Mouse (Mus musculus): Measurements from ENCODE around the gene Myl4. TPM values are rescaled to one million over a fixed set of nuclear protein-coding genes. Genes with fewer than 3 reads are reported as not detected.
"Not testable (repeated sequence)": the region's sequence is repeated elsewhere in the genome, so short reads cannot be mapped to it uniquely, and the experiment has no call there.

Myl4 gene
- polyA plus RNA-seq, 1 experiment from 2014 or later: 3.2 TPM

DNA sequence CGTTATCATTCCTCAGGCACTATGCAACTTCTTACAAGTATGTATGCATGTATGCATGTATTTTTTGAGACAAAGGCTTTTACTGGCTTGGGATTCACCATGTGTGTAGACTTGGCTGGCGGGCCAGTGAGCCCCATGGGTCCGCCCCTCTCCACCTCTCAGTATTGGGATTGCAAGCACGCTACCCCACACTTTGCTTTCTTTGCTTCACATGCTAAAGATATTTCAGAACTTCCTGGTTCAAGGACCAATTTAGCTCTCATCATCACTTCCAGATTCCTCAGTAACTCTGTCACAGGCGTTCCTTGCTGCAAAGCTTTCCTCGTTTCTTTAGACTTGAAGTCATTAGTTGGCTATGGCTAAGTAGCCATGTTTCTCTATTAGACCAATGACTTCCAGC is 15.6 kb downstream of the Myl4 start:
- ATAC-seq (ENCODE audit: low FRiP score, low TSS enrichment): no peak
- no peak overlapping the region for H3K4me2 ChIP-seq (ENCODE audit: low read length)
- no peaks in the 10 kb centered on the region for H3K27me3 ChIP-seq (ENCODE audit: control insufficient read depth, insufficient read depth, low read length)
- no peak overlapping the region for H3K4me3 ChIP-seq (replicated peaks; ENCODE audit: low read depth, low read length)
- 89% methylated on average over 6 of the region's 6 CpGs for WGBS
- no peaks in the 10 kb centered on the region for H3K36me3 ChIP-seq (ENCODE audit: control insufficient read depth, insufficient read depth, low read length)
- H3K27ac ChIP-seq (replicated peaks; ENCODE audit: low read depth, low read length): no peak overlapping the region
- no peaks in the 10 kb centered on the region for H3K9me3 ChIP-seq (ENCODE audit: control insufficient read depth, low read length)
- DNase-seq: no peak
- H3K4me1 ChIP-seq (ENCODE audit: control insufficient read depth, insufficient read depth, low read length): no peaks in the 10 kb centered on the region
- no peak overlapping the region for H3K9ac ChIP-seq (replicated peaks; ENCODE audit: low read length)

DNA sequence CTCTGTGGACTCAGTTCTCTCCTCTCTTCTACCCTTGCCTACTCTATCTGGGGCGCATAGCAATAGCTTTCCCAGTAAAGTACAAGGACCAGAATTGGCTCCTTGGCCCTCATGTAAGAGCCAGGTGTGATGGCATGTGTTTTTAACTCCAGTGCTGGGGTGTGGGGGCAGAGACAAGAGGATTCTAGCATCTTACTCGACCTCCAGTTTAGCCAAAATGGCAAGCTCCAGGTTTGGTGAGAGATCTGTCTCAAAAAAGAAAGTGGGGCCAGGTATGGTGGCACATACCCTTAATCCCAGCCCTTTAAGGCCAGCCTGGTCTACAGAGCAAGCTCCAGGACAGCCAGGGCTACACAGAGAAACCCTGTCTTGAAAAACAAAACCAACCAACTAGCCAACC is 16.3 kb downstream of the Myl4 start:
- Histone ChIP-seq H3K9ac (replicated peaks; ENCODE audit: low read length) (no peak overlapping the region), H3K9me3 (ENCODE audit: control insufficient read depth, low read length) (no peaks in the 10 kb centered on the region), H3K4me1 (ENCODE audit: control insufficient read depth, insufficient read depth, low read length) (peaks cover 4% of the 10 kb centered on the region; the same call in 1 of the 2 replicates), H3K4me2 (ENCODE audit: low read length) (no peak overlapping the region), H3K4me3 (replicated peaks; ENCODE audit: low read depth, low read length) (no peak overlapping the region), H3K27ac (replicated peaks; ENCODE audit: low read depth, low read length) (no peak overlapping the region), H3K36me3 (ENCODE audit: control insufficient read depth, insufficient read depth, low read length) (no peaks in the 10 kb centered on the region), H3K27me3 (ENCODE audit: control insufficient read depth, insufficient read depth, low read length) (no peaks in the 10 kb centered on the region)
- 70% methylated on average over 2 of the region's 2 CpGs for WGBS
- ATAC-seq (ENCODE audit: low FRiP score, low TSS enrichment): no peak
- DNase-seq: no peak

DNA sequence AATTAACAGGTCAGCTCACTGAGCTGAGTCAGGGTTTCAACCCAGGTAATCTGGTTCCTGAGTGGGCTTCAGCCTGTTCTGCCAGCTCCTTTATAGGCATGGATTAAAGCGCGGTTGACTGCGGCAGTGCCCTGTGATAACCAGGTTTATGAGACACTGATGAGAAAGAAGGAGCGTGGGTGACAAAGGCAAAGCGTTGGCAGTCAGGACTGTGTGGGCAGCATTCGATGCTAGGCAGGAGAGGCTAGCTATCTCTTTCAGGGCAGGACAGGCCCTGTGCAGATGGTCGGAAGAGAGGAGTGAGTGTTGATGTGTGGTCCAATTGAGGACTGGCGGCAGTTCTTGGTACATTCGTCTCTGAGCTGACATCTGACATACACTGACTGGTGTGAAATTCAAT is 17.3 kb downstream of the Myl4 start:
- Histone ChIP-seq H3K9me3 (ENCODE audit: control insufficient read depth, low read length) (no peaks in the 10 kb centered on the region), H3K4me3 (replicated peaks; ENCODE audit: low read depth, low read length) (no peak overlapping the region), H3K27ac (replicated peaks; ENCODE audit: low read depth, low read length) (no peak overlapping the region), H3K27me3 (ENCODE audit: control insufficient read depth, insufficient read depth, low read length) (no peaks in the 10 kb centered on the region), H3K4me2 (ENCODE audit: low read length) (no peak overlapping the region), H3K4me1 (ENCODE audit: control insufficient read depth, insufficient read depth, low read length) (peaks cover 4% of the 10 kb centered on the region; the same call in 1 of the 2 replicates), H3K9ac (replicated peaks; ENCODE audit: low read length) (no peak overlapping the region), H3K36me3 (ENCODE audit: control insufficient read depth, insufficient read depth, low read length) (no peaks in the 10 kb centered on the region)
- ATAC-seq (ENCODE audit: low FRiP score, low TSS enrichment): no peak
- 86% methylated on average over 9 of the region's 9 CpGs for WGBS
- DNase-seq: no peak

DNA sequence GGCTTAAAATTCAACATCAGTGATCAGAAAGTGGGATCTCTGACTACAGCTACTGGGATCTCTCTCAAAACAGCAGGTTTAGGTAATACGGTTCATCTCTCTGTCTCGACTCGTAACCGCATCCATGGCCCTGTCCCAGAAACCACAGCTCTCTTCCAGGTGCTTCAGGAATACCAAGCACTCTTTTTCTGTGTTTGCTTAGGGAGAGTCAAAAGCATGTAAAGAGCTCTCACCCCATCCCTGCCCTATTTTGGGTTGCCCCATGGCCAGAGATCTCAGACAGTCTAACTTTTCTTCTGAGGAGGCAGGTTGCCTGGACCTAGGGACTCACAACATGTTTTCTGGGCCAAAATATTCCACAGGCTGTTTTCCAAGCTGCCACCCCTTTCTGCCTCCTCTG is 17.9 kb downstream of the Myl4 start:
- WGBS: 97% methylated on average over 4 of the region's 4 CpGs
- no peak overlapping the region for H3K4me3 ChIP-seq (replicated peaks; ENCODE audit: low read depth, low read length)
- peaks cover 4% of the 10 kb centered on the region; the same call in 1 of the 2 replicates for H3K4me1 ChIP-seq (ENCODE audit: control insufficient read depth, insufficient read depth, low read length)
- DNase-seq: no peak
- no peak overlapping the region for H3K4me2 ChIP-seq (ENCODE audit: low read length)
- H3K9me3 ChIP-seq (ENCODE audit: control insufficient read depth, low read length): no peaks in the 10 kb centered on the region
- H3K36me3 ChIP-seq (ENCODE audit: control insufficient read depth, insufficient read depth, low read length): no peaks in the 10 kb centered on the region
- no peaks in the 10 kb centered on the region for H3K27me3 ChIP-seq (ENCODE audit: control insufficient read depth, insufficient read depth, low read length)
- no peak overlapping the region for H3K9ac ChIP-seq (replicated peaks; ENCODE audit: low read length)
- H3K27ac ChIP-seq (replicated peaks; ENCODE audit: low read depth, low read length): no peak overlapping the region
- ATAC-seq (ENCODE audit: low FRiP score, low TSS enrichment): no peak

DNA sequence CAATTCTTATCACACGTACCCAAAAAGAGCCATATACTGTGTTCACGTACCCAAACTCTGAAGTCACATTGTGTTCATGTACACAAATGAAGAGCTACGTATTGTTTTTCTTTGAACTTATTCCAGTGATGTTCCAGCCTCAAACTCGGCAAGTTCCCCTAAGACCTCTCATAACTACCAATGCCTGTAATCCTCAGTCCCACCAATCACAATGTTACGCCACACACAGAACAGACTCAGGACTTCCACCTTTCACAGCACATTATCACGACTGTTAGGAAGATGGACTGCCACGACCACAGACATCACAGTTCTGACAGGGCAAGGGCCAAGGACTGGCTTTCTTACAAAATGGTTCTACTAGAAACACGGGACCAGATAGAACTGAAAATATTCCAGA is 20.1 kb downstream of the Myl4 start:
- WGBS: 83% methylated on average over 8 of the region's 8 CpGs
- H3K27ac ChIP-seq (replicated peaks; ENCODE audit: low read depth, low read length); H3K4me1 ChIP-seq (ENCODE audit: control insufficient read depth, insufficient read depth, low read length); H3K9ac ChIP-seq (replicated peaks; ENCODE audit: low read length); DNase-seq; ATAC-seq (ENCODE audit: low FRiP score, low TSS enrichment); H3K4me3 ChIP-seq (replicated peaks; ENCODE audit: low read depth, low read length); H3K9me3 ChIP-seq (ENCODE audit: control insufficient read depth, low read length); H3K36me3 ChIP-seq (ENCODE audit: control insufficient read depth, insufficient read depth, low read length); H3K27me3 ChIP-seq (ENCODE audit: control insufficient read depth, insufficient read depth, low read length); H3K4me2 ChIP-seq (ENCODE audit: low read length): not testable (repeated sequence)

DNA sequence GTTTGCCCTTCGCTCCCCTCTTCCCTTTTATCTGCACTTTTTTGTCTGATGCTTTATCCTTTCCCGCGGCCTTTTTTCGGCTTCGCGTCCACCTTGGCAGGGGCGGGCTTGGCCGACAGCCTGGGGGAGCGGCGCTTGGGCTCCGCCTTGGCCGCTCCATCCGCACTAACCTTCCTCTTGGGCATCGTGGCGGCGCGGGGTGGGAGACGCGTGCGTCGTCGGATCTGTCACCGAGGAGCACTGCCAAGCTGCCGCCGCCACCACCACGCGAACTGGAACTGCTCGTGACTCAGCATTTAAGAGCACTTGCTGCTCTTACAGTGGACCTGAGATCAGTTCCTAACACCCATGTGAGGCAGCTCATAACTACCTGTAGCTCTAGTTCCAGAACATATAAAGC is 20.9 kb downstream of the Myl4 start:
- ATAC-seq (ENCODE audit: low FRiP score, low TSS enrichment); H3K36me3 ChIP-seq (ENCODE audit: control insufficient read depth, insufficient read depth, low read length); H3K27me3 ChIP-seq (ENCODE audit: control insufficient read depth, insufficient read depth, low read length); H3K9me3 ChIP-seq (ENCODE audit: control insufficient read depth, low read length); H3K27ac ChIP-seq (replicated peaks; ENCODE audit: low read depth, low read length); H3K4me1 ChIP-seq (ENCODE audit: control insufficient read depth, insufficient read depth, low read length): not testable (repeated sequence)
- DNase-seq: peak; percentile 55
- WGBS: 6% methylated on average over 28 of the region's 28 CpGs
- Histone ChIP-seq H3K4me3 (replicated peaks; ENCODE audit: low read depth, low read length) (peak overlapping the region; percentile 27), H3K9ac (replicated peaks; ENCODE audit: low read length) (peak overlapping the region; percentile 40), H3K4me2 (ENCODE audit: low read length) (peak overlapping the region; percentile 55)

DNA sequence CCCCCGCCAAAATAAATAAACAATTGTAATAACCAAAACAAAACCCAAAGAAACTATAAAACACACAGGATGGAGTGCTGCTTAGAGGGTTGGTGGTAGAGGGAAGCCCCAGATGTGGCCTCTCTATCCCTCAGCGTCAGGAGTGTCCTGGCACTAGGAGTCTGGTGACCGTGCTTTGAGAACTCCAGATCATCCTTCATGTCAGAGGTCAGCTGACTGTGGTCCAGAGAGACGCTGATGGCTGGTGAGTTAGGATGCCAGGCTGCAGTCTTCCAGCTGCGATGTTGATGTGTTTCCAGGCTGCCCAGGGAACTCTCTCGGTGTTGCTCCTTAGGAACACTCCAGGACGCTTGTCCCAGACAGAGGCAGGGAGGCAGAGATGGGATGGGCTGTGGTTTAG is 21.6 kb downstream of the Myl4 start:
- Histone ChIP-seq H3K36me3 (ENCODE audit: control insufficient read depth, insufficient read depth, low read length) (no peaks in the 10 kb centered on the region), H3K27ac (replicated peaks; ENCODE audit: low read depth, low read length) (no peak overlapping the region), H3K4me3 (replicated peaks; ENCODE audit: low read depth, low read length) (no peak overlapping the region), H3K9me3 (ENCODE audit: control insufficient read depth, low read length) (no peaks in the 10 kb centered on the region), H3K4me1 (ENCODE audit: control insufficient read depth, insufficient read depth, low read length) (peaks cover 4% of the 10 kb centered on the region; the same call in 1 of the 2 replicates), H3K9ac (replicated peaks; ENCODE audit: low read length) (no peak overlapping the region), H3K27me3 (ENCODE audit: control insufficient read depth, insufficient read depth, low read length) (no peaks in the 10 kb centered on the region), H3K4me2 (ENCODE audit: low read length) (no peak overlapping the region)
- DNase-seq (no peak), ATAC-seq (ENCODE audit: low FRiP score, low TSS enrichment) (no peak)
- WGBS: 64% methylated on average over 7 of the region's 7 CpGs

DNA sequence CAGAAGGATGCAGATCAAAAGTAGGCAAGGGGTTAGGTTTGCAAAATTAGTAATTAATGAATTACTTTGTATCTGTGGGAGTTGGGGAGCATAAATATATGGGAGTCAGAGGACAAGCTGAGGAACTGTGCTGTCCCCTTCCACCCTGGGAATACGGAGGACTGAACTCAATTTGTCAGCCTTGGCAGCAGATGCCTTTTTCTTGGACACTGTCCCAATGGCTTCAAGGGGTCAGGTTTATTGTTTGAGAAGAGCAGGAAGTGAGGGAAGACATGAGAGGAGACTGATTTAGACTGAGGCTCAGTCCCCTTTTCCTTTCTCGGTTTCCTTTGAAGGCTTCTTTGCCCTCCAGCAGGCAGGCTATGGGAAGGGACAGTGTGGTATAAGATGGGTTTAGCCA is 22.1 kb downstream of the Myl4 start:
- no peaks in the 10 kb centered on the region for H3K27me3 ChIP-seq (ENCODE audit: control insufficient read depth, insufficient read depth, low read length)
- H3K9me3 ChIP-seq (ENCODE audit: control insufficient read depth, low read length): no peaks in the 10 kb centered on the region
- no peak overlapping the region for H3K4me3 ChIP-seq (replicated peaks; ENCODE audit: low read depth, low read length)
- DNase-seq (no peak), ATAC-seq (ENCODE audit: low FRiP score, low TSS enrichment) (no peak)
- no peaks in the 10 kb centered on the region for H3K36me3 ChIP-seq (ENCODE audit: control insufficient read depth, insufficient read depth, low read length)
- H3K27ac ChIP-seq (replicated peaks; ENCODE audit: low read depth, low read length): no peak overlapping the region
- WGBS: 80% methylated on average over 2 of the region's 2 CpGs
- H3K9ac ChIP-seq (replicated peaks; ENCODE audit: low read length): no peak overlapping the region
- peaks cover 4% of the 10 kb centered on the region; the same call in 1 of the 2 replicates for H3K4me1 ChIP-seq (ENCODE audit: control insufficient read depth, insufficient read depth, low read length)
- no peak overlapping the region for H3K4me2 ChIP-seq (ENCODE audit: low read length)

DNA sequence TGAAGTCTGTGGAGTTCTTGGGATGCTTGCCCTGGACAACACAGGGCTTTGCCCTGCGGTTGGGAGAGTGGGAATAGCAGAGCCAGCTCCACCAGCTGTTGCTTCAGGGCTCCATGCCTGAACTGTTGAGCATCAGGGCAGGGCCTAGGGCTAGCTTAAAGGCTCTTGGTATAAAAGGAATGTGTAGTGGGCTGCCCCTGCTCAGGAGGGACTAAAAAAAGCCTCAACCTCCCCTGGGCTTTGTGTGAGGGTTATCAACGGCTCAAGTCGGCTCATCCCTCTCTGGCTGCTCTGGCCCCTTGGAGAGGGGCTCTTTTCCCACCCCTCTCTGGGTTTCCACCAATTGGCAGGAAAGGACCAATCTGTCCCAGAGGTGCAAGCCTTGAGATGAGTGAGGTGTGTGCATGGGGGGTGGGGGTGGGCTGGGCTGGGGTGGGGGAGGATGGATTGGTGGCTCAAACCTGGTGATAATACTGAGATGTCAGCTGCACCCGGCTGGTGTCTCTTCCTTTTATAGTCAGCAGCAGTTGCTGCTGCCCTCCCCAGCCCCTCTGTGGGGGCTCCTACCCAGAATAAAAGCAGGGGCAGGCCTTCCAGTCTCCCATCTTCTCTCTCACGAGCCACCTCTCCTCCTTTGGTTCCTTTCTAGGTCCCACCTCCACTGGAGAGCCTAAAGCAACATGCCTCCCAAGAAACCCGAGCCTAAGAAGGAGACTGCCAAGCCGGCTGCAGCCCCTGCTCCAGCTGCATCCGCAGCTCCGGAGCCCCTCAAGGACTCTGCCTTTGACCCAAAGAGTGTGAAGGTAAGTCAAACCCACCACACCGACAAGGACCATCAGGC is 26.5 kb downstream of the Myl4 start:
- Histone ChIP-seq H3K27ac (replicated peaks; ENCODE audit: low read depth, low read length) (no peak overlapping the region), H3K4me3 (replicated peaks; ENCODE audit: low read depth, low read length) (no peak overlapping the region), H3K36me3 (ENCODE audit: control insufficient read depth, insufficient read depth, low read length) (no peaks in the 10 kb centered on the region), H3K4me2 (ENCODE audit: low read length) (no peak overlapping the region), H3K9me3 (ENCODE audit: control insufficient read depth, low read length) (no peaks in the 10 kb centered on the region), H3K4me1 (ENCODE audit: control insufficient read depth, insufficient read depth, low read length) (peaks cover 4% of the 10 kb centered on the region; the same call in 1 of the 2 replicates), H3K9ac (replicated peaks; ENCODE audit: low read length) (no peak overlapping the region), H3K27me3 (ENCODE audit: control insufficient read depth, insufficient read depth, low read length) (no peaks in the 10 kb centered on the region)
- whole genome bisulfite sequencing: 45% methylated on average over 10 of the region's 10 CpGs
- DNase-seq (no peak), ATAC-seq (ENCODE audit: low FRiP score, low TSS enrichment) (no peak)

Measured in midbrain, embryonic 14.5 days (tissue).